Mouse (Mus musculus): ENCODE measurements around the gene Dclk2. TPM values are rescaled to one million over a fixed set of nuclear protein-coding genes. Genes with fewer than 3 reads are reported as not detected.

Gene Dclk2
- total and polyA plus RNA-seq, 3 experiments, result under 0.01 to 0.17 TPM; not detected in 1

- Histone ChIP-seq H3K9me3 (replicated peaks; ENCODE audit: insufficient read depth, low read length) (no peaks in the 10 kb centered on the region), H3K27ac (ENCODE audit: control insufficient read depth, low read depth, low read length) (no peak overlapping the region), H3K36me3 (ENCODE audit: control insufficient read depth in 1 of 2, insufficient read depth in 2 of 2, low read length in 2 of 2) (no peaks in the 10 kb centered on the region), H3K79me2 (ENCODE audit: control insufficient read depth, insufficient read depth, low read length, poor library complexity) (no peaks in the 10 kb centered on the region), H3K4me1 (ENCODE audit: control insufficient read depth in 1 of 2, insufficient read depth in 2 of 2, low read length in 2 of 2) (no peaks in the 10 kb centered on the region), H3K4me3 (ENCODE audit: control insufficient read depth in 1 of 2, insufficient read depth in 1 of 2, low read depth in 2 of 2, low read length in 2 of 2) (no peak overlapping the region), H3K9ac (ENCODE audit: control insufficient read depth, low read depth, low read length, poor library complexity, severe bottlenecking) (no peak overlapping the region), H3K27me3 (ENCODE audit: control insufficient read depth in 1 of 2, insufficient read depth in 2 of 2, low read length in 2 of 2) (no peaks in the 10 kb centered on the region)
- no peak for DNase-seq (ENCODE audit: low read depth, low spot score)
- TF ChIP-seq GATA1 (IDR thresholded peaks at IDR 0.05; ENCODE audit: low read depth, low read length), result no peak
- no peak for TF ChIP-seq TBP (IDR thresholded peaks at IDR 0.05; ENCODE audit: low read depth, low read length)
- TF ChIP-seq ELF1 (IDR thresholded peaks at IDR 0.05; ENCODE audit: low read depth, low read length), result no peak
- no peak for TF ChIP-seq MXI1 (IDR thresholded peaks at IDR 0.05; ENCODE audit: low read depth, low read length)
These were observed 34.7 kb upstream of the Dclk2 start for GRCm38 (mm10) chr3:86955376-86955775.

DNA sequence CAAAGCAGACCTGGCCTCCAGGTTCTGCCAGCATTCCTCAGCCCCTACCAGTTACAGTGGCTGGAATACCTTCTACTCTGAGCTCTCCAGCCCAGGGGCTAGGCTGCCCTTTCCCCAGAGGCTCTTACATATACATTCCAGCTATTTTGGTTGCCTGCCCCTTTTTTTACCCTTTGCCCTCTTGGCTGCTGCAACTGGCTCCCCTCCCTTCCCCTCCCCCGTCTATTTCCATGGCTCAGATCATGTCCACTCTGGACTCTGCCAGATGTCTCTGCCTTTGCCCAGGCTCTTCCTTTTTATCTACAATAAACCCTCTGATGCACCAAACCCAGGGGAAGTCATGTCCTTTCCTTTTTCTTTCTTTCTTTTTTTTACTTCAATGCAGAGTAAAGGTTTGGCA is 33.9 kb upstream of the Dclk2 start:
- Histone ChIP-seq H3K9me3 (replicated peaks; ENCODE audit: insufficient read depth, low read length) (no peaks in the 10 kb centered on the region), H3K4me1 (ENCODE audit: control insufficient read depth in 1 of 2, insufficient read depth in 2 of 2, low read length in 2 of 2) (no peaks in the 10 kb centered on the region)

DNA sequence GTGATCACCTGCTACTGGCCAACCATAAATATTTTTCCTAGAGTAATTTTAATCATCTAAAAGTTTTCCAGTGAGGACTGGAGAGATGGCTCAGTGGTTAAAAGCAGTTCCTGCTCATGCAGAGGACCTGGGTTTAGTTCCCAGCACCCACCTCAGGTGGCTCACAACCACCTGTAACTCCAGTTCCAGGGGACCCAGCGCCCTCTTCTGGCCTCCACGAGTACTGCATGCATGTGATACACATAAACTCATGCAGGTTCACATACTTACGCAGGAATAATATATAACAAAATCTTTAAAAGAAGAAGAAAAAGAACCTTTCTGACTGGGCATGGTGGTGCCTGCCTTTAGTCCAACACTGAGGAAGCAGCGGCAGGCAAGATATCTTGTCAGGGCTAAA is 33.2 kb upstream of the Dclk2 start:
- Histone ChIP-seq H3K9me3 (replicated peaks; ENCODE audit: insufficient read depth, low read length) (no peaks in the 10 kb centered on the region), H3K9ac (ENCODE audit: control insufficient read depth, low read depth, low read length, poor library complexity, severe bottlenecking) (no peak overlapping the region), H3K27me3 (ENCODE audit: control insufficient read depth in 1 of 2, insufficient read depth in 2 of 2, low read length in 2 of 2) (no peaks in the 10 kb centered on the region), H3K79me2 (ENCODE audit: control insufficient read depth, insufficient read depth, low read length, poor library complexity) (no peaks in the 10 kb centered on the region), H3K36me3 (ENCODE audit: control insufficient read depth in 1 of 2, insufficient read depth in 2 of 2, low read length in 2 of 2) (no peaks in the 10 kb centered on the region), H3K27ac (ENCODE audit: control insufficient read depth, low read depth, low read length) (no peak overlapping the region), H3K4me3 (ENCODE audit: control insufficient read depth in 1 of 2, insufficient read depth in 1 of 2, low read depth in 2 of 2, low read length in 2 of 2) (no peak overlapping the region), H3K4me1 (ENCODE audit: control insufficient read depth in 1 of 2, insufficient read depth in 2 of 2, low read length in 2 of 2) (no peaks in the 10 kb centered on the region)
- TF ChIP-seq JUND (IDR thresholded peaks at IDR 0.05; ENCODE audit: low read depth, low read length) (no peak), MAFK (IDR thresholded peaks at IDR 0.05; ENCODE audit: borderline replicate concordance, low read depth, low read length) (no peak), EP300 (IDR thresholded peaks at IDR 0.05; ENCODE audit: low read depth in 1 of 2, low read length in 2 of 2) (no peak), POLR2A (IDR thresholded peaks at IDR 0.05; ENCODE audit: control insufficient read depth in 1 of 2, insufficient read depth in 1 of 2, low read depth in 1 of 2, low read length in 2 of 2, poor library complexity in 1 of 2) (no peak), MAX (IDR thresholded peaks at IDR 0.05; ENCODE audit: low read length) (no peak), BHLHE40 (IDR thresholded peaks at IDR 0.05; ENCODE audit: borderline replicate concordance, low read depth, low read length) (no peak), ZKSCAN1 (IDR thresholded peaks at IDR 0.05; ENCODE audit: low read depth, low read length) (no peak), SMC3 (IDR thresholded peaks at IDR 0.05; ENCODE audit: low read depth, low read length) (no peak), CHD2 (IDR thresholded peaks at IDR 0.05; ENCODE audit: low read length) (no peak), ZC3H11A (IDR thresholded peaks at IDR 0.05; ENCODE audit: low read depth, low read length) (no peak), ZNF384 (IDR thresholded peaks at IDR 0.05; ENCODE audit: low read depth, low read length) (no peak), USF2 (IDR thresholded peaks at IDR 0.05; ENCODE audit: borderline replicate concordance in 1 of 2, insufficient read depth in 1 of 2, low read depth in 1 of 2, low read length in 2 of 2) (no peak), RCOR1 (IDR thresholded peaks at IDR 0.05; ENCODE audit: low read depth, low read length) (no peak), GABPA (IDR thresholded peaks at IDR 0.05; ENCODE audit: low read depth, low read length) (no peak), UBTF (IDR thresholded peaks at IDR 0.05; ENCODE audit: borderline replicate concordance, insufficient read depth, low read depth, low read length) (no peak), TCF12 (IDR thresholded peaks at IDR 0.05; ENCODE audit: low read depth, low read length) (no peak)
- DNase-seq (ENCODE audit: low read depth, low spot score), result no peak

More for the DNA sequence above, 33.9 kb upstream of the Dclk2 start:
- no peak for TF ChIP-seq EP300 (IDR thresholded peaks at IDR 0.05; ENCODE audit: low read depth in 1 of 2, low read length in 2 of 2)
- no peak for TF ChIP-seq ELF1 (IDR thresholded peaks at IDR 0.05; ENCODE audit: low read depth, low read length)
- no peak for TF ChIP-seq CHD1 (IDR thresholded peaks at IDR 0.05; ENCODE audit: low read depth, low read length)
- TF ChIP-seq UBTF (IDR thresholded peaks at IDR 0.05; ENCODE audit: borderline replicate concordance, insufficient read depth, low read depth, low read length), result no peak
- no peak for TF ChIP-seq MAFK (IDR thresholded peaks at IDR 0.05; ENCODE audit: borderline replicate concordance, low read depth, low read length)
- no peak for TF ChIP-seq KAT2A (conservative IDR thresholded peaks at IDR 0.05; ENCODE audit: low read depth, low read length)
- H3K27me3 ChIP-seq (ENCODE audit: control insufficient read depth in 1 of 2, insufficient read depth in 2 of 2, low read length in 2 of 2), result no peaks in the 10 kb centered on the region
- H3K9ac ChIP-seq (ENCODE audit: control insufficient read depth, low read depth, low read length, poor library complexity, severe bottlenecking), result no peak overlapping the region
- H3K27ac ChIP-seq (ENCODE audit: control insufficient read depth, low read depth, low read length), result no peak overlapping the region
- H3K4me3 ChIP-seq (ENCODE audit: control insufficient read depth in 1 of 2, insufficient read depth in 1 of 2, low read depth in 2 of 2, low read length in 2 of 2), result no peak overlapping the region
- H3K79me2 ChIP-seq (ENCODE audit: control insufficient read depth, insufficient read depth, low read length, poor library complexity), result no peaks in the 10 kb centered on the region
- no peaks in the 10 kb centered on the region for H3K36me3 ChIP-seq (ENCODE audit: control insufficient read depth in 1 of 2, insufficient read depth in 2 of 2, low read length in 2 of 2)
- DNase-seq (ENCODE audit: low read depth, low spot score), result no peak
